Mouse (Mus musculus): Measurements from ENCODE around the gene Psmb6.
"Not testable (repeated sequence)": the region's sequence is repeated elsewhere in the genome, so short reads cannot be mapped to it uniquely, and the experiment has no call there.

Psmb6 gene

DNA sequence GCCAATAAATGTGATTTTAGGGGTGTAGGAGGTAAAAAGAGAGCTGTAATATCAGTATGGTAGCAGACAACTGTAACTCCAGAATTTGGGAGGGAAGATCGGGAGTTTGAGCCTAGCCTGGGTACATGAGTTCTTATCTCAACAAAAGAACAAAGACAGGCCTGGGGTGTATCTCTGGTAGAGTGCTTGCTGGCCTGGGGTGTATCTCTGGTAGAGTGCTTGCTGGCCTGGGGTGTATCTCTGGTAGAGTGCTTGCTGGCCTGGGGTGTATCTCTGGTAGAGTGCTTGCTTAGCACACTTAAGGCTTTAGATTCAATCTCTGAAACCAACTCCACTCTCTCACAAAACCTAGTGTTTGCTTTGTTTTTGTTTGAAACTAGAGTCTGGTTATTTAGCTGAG is 45.4 kb downstream of the Psmb6 start:
- not testable (repeated sequence) for DNase-seq (ENCODE audit: low spot score in 2 of 2)

DNA sequence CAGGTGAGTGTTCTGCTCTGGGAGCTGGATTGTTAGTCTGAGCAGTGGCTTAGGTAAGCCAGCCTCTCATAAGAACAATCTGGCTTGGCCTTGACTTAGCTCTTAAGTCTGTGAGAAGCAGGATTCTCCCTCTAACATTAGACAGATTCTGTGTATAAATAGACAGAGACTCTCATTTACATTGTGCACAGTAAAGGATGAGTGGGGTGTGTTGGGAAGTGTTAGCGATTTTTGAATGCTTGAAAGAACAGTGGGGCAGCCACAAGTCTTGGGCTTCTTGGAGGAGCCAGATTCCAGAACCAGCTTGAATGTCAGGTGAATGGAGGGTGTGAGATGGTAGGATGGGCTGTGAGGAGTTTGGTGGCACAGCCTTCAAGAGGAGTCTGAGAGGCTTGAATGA is 46.5 kb downstream of the Psmb6 start:
- no peak for DNase-seq (ENCODE audit: low spot score in 2 of 2)

DNA sequence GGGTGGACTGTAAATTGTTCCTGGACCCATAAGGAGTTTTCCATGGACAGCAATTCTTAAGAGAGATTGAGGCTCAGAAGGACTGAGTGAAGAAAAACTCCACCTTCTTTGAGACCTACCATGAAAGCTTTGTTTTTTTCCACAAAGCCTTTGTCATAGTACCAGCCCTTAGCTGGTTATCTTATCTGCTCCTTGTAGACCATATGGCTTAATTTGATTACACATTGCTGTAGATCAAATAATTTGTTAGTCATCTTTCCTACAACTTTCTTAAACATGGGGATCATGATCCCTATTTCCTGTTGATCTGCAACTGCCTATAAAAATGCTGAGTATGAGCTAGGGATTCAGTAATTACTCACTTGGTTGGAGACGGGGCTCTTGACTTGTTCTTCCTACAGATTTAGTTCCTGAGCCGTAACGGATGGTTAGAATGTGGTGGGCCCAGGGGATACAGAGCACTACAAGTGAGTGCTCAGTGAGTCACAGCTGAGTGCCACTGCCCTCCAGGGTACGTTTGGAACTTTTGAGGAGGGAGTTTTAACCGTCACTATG is 47.3 kb downstream of the Psmb6 start:
- DNase-seq (ENCODE audit: low spot score in 2 of 2), result no peak

DNA sequence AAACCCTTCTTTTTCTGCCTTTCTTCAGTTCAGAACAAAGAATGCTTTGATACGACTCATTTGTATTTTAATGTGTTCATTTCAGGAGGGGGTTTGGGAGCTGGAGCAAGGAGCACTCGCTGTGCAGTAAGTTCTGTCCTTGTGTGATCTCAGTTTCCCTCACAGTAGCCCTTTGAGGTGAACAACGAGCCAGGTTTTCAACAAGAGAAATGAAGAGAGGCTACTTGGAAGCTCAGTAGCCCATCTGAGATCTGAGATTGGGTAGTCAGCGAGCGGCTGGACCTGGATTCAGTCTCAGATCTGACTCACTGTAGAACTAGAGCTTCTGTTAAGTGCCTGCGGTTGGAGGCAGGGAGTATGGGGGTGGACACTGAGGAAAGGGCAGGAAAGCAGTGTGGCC is 48.7 kb downstream of the Psmb6 start:
- no peak for DNase-seq (ENCODE audit: low spot score in 2 of 2)

DNA sequence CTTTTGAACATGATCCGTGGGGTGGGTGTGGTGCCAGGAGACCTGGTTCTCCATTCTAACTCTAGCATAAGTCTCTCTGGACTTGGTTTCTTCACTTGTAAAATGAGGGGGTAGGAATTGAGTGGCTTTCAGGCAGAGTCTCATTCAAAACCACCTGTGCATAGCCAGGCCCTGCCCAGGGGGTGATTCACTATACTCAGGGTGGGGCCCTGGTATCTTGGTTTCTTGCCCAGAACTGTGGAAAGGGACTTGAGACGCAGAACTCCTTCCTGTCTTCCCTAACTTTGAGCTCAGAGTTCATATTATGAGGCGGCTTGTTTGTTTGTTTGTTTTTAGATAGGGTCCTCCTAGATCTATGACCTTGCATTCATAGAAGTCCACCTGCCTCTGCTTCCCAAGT is 52.0 kb downstream of the Psmb6 start:
- DNase-seq (ENCODE audit: low spot score in 2 of 2), result no peak
